Mouse (Mus musculus): ENCODE results near the gene D630036H23Rik.
A peak's percentile ranks its signal among the peaks of the same experiment; 100 is the strongest.

Gene D630036H23Rik

GRCm38 (mm10) chr12:36381441-36382340 is at the start of gene D630036H23Rik, which contains the start of gene Ispd:
TSS of gene D630036H23Rik (minus strand) at chr12:36382181.
TSS of gene Ispd (plus strand) at chr12:36381450.
- peak; percentile 83 for DNase-seq

- DNase-seq = no peak
Observed at GRCm38 (mm10) chr12:36426163-36427045, 44.4 kb upstream of the D630036H23Rik start.

- DNase-seq = no peak
Observed at GRCm38 (mm10) chr12:36425258-36425657, 43.3 kb upstream of the D630036H23Rik start.

- no peak for DNase-seq
Observed at GRCm38 (mm10) chr12:36423677-36424076, 41.7 kb upstream of the D630036H23Rik start.

- peak; percentile 42 for DNase-seq
Observed at GRCm38 (mm10) chr12:36395115-36395514, 13.1 kb upstream of the D630036H23Rik start.

- DNase-seq = no peak
Observed at GRCm38 (mm10) chr12:36386991-36387390, 5.0 kb upstream of the D630036H23Rik start.

GRCm38 (mm10) chr12:36385386-36385785 is 3.4 kb upstream of the D630036H23Rik start:
- DNase-seq = no peak

- DNase-seq = no peak
Observed at GRCm38 (mm10) chr12:36380806-36381205, 1.2 kb downstream of the D630036H23Rik start.

GRCm38 (mm10) chr12:36380254-36380653 is 1.7 kb downstream of the D630036H23Rik start:
- DNase-seq = no peak

GRCm38 (mm10) chr12:36376391-36376790 is 5.6 kb downstream of the D630036H23Rik start:
- DNase-seq = peak; percentile 25

- DNase-seq = no peak
Observed at GRCm38 (mm10) chr12:36373237-36373998, 8.6 kb downstream of the D630036H23Rik start.

GRCm38 (mm10) chr12:36364013-36364412 is 18.0 kb downstream of the D630036H23Rik start:
- DNase-seq = no peak

- no peak for DNase-seq
Observed at GRCm38 (mm10) chr12:36360693-36361092, 21.3 kb downstream of the D630036H23Rik start.

GRCm38 (mm10) chr12:36360064-36360463 is 21.9 kb downstream of the D630036H23Rik start:
- no peak for DNase-seq

- DNase-seq = no peak
Observed at GRCm38 (mm10) chr12:36344131-36344530, 37.9 kb downstream of the D630036H23Rik start.

- no peak for DNase-seq
Observed at GRCm38 (mm10) chr12:36333837-36334281, 48.1 kb downstream of the D630036H23Rik start.

- DNase-seq = no peak
Observed at GRCm38 (mm10) chr12:36332676-36333075, 49.3 kb downstream of the D630036H23Rik start.

Measured in layer of hippocampus, adult 9-11 months (tissue).